Mouse (Mus musculus) heart, embryonic 13.5 days (tissue): ENCODE results near the gene Dnmt3a. TPM values are rescaled to one million over a fixed set of nuclear protein-coding genes. Genes with fewer than 3 reads are reported as not detected.

Experiments
- ATAC-seq: fragments of 200-750 bp; cut with Nextera tagmentation; 2 replicates; pipeline ENCODE4 v1.8.0; 2017; ENCODE audit warnings: moderate TSS enrichment; ENCODE audit not compliant: insufficient number of reproducible peaks, low FRiP score, low TSS enrichment; ENCODE audit errors: extremely low read depth
- H3K27ac ChIP-seq: fragments of 300-500 bp; sonication (generic); replicated peaks from 2 replicates; pipeline ENCODE4 v1.5.1; 2015; ENCODE audit warnings: moderate library complexity, mild to moderate bottlenecking, inconsistent platforms
- H3K27me3 ChIP-seq: fragments of 300-500 bp; sonication (generic); replicated peaks from 2 replicates; pipeline ENCODE4 v1.6.1; 2015; ENCODE audit warnings: mild to moderate bottlenecking, inconsistent platforms
- H3K36me3 ChIP-seq: fragments of 300-500 bp; sonication (generic); 2 replicates; pipeline ENCODE4 v1.6.1; 2015; ENCODE audit warnings: mild to moderate bottlenecking, inconsistent platforms
- H3K4me1 ChIP-seq: fragments of 300-500 bp; sonication (generic); 2 replicates; pipeline ENCODE4 v1.6.1; 2015; ENCODE audit warnings: inconsistent platforms
- H3K4me2 ChIP-seq: fragments of 300-500 bp; sonication (generic); 2 replicates; pipeline ENCODE4 v1.6.1; 2015; ENCODE audit warnings: inconsistent platforms, mild to moderate bottlenecking, moderate library complexity
- H3K4me3 ChIP-seq: fragments of 300-500 bp; sonication (generic); 2 replicates; pipeline ENCODE4 v1.5.1; 2015; ENCODE audit warnings: moderate library complexity, mild to moderate bottlenecking, inconsistent platforms
- H3K9ac ChIP-seq: fragments of 300-500 bp; sonication (generic); 2 replicates; pipeline ENCODE4 v1.6.1; 2015; ENCODE audit warnings: inconsistent platforms, mild to moderate bottlenecking, moderate library complexity
- H3K9me3 ChIP-seq: fragments of 300-500 bp; sonication (generic); 2 replicates; pipeline ENCODE4 v1.6.1; 2016; ENCODE audit warnings: inconsistent platforms
- WGBS: fragments of 180-500 bp; shearing (Covaris S2); methylation state at CpG from one replicate; pipeline ENCODE4 v1.1.7; 2015; ENCODE audit warnings: mixed read lengths; 5-methylcytosine and 5-hydroxymethylcytosine counted together
- polyA plus RNA-seq: library from polyadenylated mRNA; unstranded; fragments of >200 nt; fragmentation: Nextera tagmentation; extraction: Ambion mirVana; gene quantifications from 2 replicates; pipeline ENCODE4 v1.2.1, GENCODE M21; 2015

Dnmt3a gene
- polyA plus RNA-seq, 1 experiment from 2014 or later, result 94.2 TPM

DNA sequence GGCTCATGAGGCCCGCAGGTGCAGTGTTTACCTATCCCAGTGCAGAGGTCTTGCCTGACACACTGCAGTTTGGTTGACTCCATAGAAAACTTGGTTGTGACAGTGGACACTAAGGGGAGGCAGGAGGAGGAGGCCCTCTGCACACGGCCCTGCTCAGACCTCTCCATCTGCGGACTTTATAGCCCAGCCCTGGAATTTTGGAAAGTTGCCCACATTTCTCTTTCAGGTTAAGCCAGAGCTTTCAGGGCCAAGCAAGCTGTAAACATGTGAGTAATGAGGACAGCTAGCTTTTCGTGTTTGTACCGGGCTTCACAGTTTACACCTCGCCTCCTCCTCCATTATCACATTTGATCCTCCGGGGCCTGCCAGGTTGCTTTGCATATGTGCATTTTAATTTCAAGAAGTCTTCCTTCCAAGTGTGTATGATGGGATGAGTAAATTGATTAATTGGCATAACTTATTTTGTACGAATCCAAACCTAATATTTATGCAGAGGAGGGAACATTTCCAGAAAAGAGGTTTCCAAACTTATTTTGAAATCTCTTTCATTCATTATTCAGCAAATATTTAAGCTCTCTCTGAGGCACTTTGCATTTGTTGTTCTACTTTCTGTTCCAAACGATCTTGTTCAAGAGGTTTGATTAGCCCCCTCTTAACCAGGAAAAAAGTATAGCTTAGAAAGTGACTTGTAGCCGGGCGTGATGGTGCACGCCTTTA, 61.0 kb downstream of the Dnmt3a start:
- H3K4me2 ChIP-seq, result no peak overlapping the region
- H3K27me3 ChIP-seq, result no peaks in the 10 kb centered on the region
- H3K9me3 ChIP-seq, result no peaks in the 10 kb centered on the region
- no peak overlapping the region for H3K4me3 ChIP-seq
- peak; percentile 21; the same call in 1 of the 2 replicates for ATAC-seq
- peak overlapping the region; percentile 50 for H3K27ac ChIP-seq
- WGBS, result 52% methylated on average over 12 of the region's 12 CpGs
- peak overlapping the region; percentile 28; the same call in 1 of the 2 replicates for H3K9ac ChIP-seq
- H3K4me1 ChIP-seq, result peaks cover 63% of the 10 kb centered on the region
- peaks cover 67% of the 10 kb centered on the region for H3K36me3 ChIP-seq

DNA sequence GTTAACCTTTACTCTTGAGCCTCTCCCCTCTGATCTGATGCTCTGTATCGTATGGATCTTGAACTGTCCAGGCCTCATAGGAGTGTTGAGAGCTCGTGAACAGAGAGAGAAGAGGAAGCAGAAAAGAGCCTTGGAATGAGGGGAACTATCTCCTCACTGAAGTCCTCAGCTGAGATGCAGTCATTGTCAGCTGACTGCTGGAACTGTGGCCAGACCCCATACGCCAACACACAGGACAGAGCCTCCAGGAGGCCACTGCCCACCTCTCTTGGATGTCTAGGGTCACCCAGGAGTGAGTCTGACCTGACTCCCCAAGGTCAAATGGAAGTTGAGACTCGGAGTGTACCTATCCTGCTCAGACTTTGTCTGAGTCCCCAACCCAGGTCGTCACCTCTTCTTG, 62.3 kb downstream of the Dnmt3a start:
- peaks cover 76% of the 10 kb centered on the region for H3K4me1 ChIP-seq
- peak overlapping the region; percentile 86 for H3K27ac ChIP-seq
- no peak for ATAC-seq
- H3K9me3 ChIP-seq, result no peaks in the 10 kb centered on the region
- 48% methylated on average over 5 of the region's 5 CpGs for WGBS
- peaks cover 65% of the 10 kb centered on the region for H3K36me3 ChIP-seq
- H3K9ac ChIP-seq, result peak overlapping the region; percentile 44
- H3K4me3 ChIP-seq, result no peak overlapping the region
- H3K4me2 ChIP-seq, result peak overlapping the region; percentile 20; the same call in 1 of the 2 replicates
- no peaks in the 10 kb centered on the region for H3K27me3 ChIP-seq

DNA sequence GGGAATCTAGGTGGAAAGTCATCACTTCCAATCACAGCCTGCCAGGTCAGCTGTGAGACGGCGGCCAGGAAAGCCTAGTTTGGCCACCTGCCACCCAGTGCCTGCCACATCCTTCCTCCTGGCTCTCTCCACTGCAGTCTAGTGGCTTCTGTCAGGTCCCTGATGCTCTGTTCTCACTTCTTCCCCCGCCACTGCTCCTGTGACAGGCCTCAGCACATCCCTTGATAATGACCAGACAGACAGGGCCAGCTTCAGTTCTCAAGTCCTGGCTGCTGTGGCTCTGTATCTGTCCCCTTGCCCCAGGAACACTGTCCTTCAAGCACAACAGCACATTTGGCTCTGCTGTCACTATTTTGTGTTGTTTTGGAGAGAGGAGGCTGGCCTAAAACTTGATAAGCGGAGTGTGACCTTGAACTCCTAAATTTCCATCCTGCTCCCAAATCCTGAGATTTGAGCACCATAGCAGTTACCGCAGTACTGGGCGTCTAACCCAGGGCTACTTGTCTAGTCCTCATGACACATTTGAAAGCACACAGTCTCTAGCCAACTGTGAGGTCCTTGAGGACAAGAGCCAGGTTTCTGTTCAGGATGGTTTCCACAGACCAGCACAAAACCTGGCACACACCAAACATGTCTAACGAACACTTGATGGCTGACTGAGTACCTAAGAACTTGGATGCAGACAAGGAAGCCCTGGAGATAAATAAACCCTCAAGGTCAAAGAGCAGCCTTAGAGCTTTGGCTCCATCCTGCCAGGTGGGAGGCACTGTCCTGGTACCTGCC, 63.1 kb downstream of the Dnmt3a start:
- ATAC-seq, result no peak

DNA sequence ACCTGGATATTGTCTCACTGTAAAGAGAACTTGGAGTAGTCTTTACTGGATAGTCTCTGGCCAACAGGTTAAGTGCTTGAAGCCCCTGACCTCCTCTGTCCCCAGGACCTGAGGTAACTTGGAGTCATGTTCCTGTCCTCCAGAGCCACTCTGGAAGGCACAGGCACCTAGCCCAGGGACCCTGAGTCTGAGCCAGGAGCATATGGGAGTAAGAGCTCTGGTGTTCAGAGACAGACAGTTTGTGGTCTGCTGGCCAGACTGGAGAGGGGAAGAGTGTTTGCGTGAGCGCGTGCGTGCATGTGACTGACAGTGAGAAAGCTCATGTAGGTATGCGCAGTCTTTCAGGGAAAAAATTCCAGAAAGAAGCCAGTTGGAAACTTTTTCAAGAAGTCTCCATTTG, 64.2 kb downstream of the Dnmt3a start:
- H3K4me1 ChIP-seq, result peaks cover 91% of the 10 kb centered on the region
- no peak overlapping the region for H3K4me3 ChIP-seq
- H3K27ac ChIP-seq, result peak overlapping the region; percentile 86
- H3K9me3 ChIP-seq, result no peaks in the 10 kb centered on the region
- ATAC-seq, result no peak
- H3K9ac ChIP-seq, result peak overlapping the region; percentile 24; the same call in 1 of the 2 replicates
- no peaks in the 10 kb centered on the region for H3K27me3 ChIP-seq
- peaks cover 69% of the 10 kb centered on the region for H3K36me3 ChIP-seq
- H3K4me2 ChIP-seq, result no peak overlapping the region
- WGBS, result 87% methylated on average over 5 of the region's 5 CpGs

More for the DNA sequence above, 63.1 kb downstream of the Dnmt3a start:
- Histone ChIP-seq H3K27me3 (no peaks in the 10 kb centered on the region), H3K4me3 (no peak overlapping the region), H3K36me3 (peaks cover 67% of the 10 kb centered on the region), H3K4me2 (peak overlapping the region; percentile 20; the same call in 1 of the 2 replicates), H3K27ac (peak overlapping the region; percentile 86), H3K4me1 (peaks cover 84% of the 10 kb centered on the region), H3K9ac (peak overlapping the region; percentile 44), H3K9me3 (no peaks in the 10 kb centered on the region)
- 39% methylated on average over 7 of the region's 7 CpGs for WGBS

DNA sequence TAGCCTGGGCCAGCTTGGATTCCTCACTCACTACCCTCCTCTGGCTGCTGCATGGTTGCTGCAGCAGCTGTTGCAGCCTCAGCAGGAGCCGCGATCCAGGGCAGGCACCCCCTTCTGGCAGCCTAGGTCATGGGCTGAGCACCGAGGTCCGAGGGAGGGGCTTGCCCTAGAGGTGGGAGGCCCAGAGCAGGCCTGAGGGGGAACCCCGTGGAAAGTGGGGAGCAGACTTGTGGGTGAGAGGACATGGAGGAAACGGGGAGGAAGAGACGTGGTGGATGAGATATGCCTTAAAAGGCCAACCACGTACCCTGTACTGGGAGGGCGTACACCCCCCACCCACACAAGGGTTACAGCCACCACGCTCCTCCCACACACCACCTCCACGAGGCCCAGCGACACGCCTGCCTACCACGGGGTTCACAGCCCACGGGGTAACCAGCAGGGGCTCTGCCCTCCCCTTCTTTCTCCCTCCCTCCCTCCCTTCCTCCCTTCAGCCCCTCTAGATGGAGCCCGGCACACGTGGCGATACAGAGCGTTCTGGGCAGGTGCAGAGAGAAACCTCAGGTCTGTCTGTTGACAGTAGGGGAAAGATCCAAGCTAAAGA, 65.2 kb downstream of the Dnmt3a start:
- no peak overlapping the region for H3K4me3 ChIP-seq

DNA sequence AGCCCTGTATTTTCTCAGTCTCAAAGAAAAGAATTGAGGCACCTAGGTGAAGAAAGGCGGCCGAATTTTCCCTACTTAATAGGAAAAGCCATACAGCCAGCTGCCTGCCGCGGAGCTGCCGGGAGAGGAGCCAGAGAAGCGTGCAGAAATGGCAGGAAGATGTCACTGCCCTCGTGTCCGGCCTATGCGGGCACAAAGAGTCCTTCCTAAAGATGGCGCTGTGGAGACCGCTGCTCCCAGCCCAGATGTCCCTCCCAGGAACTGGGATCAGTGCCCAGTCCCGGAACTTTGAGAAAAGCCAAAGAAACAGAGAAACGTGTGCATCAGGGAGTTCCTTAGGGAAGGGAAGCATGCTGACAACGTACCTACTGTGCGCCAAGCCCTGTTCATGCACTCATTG, 65.8 kb downstream of the Dnmt3a start:
- 33% methylated on average over 15 of the region's 15 CpGs for WGBS
- Histone ChIP-seq H3K9me3 (no peaks in the 10 kb centered on the region), H3K4me2 (peak overlapping the region; percentile 40; the same call in 1 of the 2 replicates), H3K4me3 (no peak overlapping the region), H3K27me3 (no peaks in the 10 kb centered on the region), H3K9ac (peak overlapping the region; percentile 28; the same call in 1 of the 2 replicates), H3K4me1 (peaks cover 79% of the 10 kb centered on the region), H3K27ac (peak overlapping the region; percentile 54), H3K36me3 (peaks cover 68% of the 10 kb centered on the region)
- ATAC-seq, result no peak

More for the DNA sequence above, 65.2 kb downstream of the Dnmt3a start:
- Histone ChIP-seq H3K9ac (peak overlapping the region; percentile 28), H3K27ac (peak overlapping the region; percentile 54), H3K27me3 (no peaks in the 10 kb centered on the region), H3K9me3 (no peaks in the 10 kb centered on the region), H3K4me1 (peaks cover 86% of the 10 kb centered on the region), H3K4me2 (peak overlapping the region; percentile 40), H3K36me3 (peaks cover 68% of the 10 kb centered on the region)
- no peak for ATAC-seq
- WGBS, result 17% methylated on average over 19 of the region's 19 CpGs

DNA sequence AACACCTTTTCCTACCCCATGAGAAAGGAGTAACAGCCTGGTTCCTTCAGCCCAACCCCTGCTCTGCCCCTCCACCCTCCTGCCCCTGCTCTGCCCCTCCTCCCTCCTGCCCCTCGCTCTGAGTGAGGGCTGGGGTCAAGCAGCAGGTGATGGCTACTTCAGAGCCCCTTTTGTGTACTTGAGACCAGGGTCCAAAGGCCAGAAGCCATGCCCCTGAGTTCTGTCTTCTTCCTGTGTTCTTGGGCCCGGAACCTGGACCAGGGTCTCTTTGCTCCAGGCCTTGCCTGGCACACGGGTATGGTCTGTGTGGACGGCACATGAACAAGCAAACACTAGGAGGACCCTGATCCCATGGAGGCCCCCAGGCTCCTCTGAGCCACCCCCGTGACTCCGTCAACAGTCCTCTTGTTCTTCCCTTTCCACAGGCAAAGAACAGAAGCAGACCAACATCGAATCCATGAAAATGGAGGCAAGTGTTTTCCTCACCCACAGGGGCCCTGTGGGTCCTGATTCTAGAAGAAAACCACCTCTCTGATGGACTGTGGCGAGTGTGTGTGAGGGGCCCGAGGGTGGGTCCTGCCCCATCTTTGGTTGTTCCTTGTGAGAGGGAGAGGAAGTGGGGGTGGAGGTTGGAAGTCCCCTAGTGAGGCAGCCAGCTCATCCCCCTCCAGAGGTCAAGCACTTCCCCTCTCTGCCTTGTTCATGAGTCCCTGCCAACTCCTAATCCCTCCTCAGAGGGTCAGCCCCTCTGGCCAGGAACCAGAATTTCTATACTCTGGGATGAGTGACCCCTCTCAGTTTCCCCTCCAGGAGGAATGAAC, 66.8 kb downstream of the Dnmt3a start:
- Histone ChIP-seq H3K9me3 (no peaks in the 10 kb centered on the region), H3K4me1 (peaks cover 76% of the 10 kb centered on the region), H3K27ac (peak overlapping the region; percentile 67), H3K36me3 (peaks cover 72% of the 10 kb centered on the region), H3K4me2 (no peak overlapping the region), H3K4me3 (no peak overlapping the region), H3K9ac (peak overlapping the region; percentile 44; the same call in 1 of the 2 replicates), H3K27me3 (no peaks in the 10 kb centered on the region)
- 76% methylated on average over 9 of the region's 9 CpGs for WGBS
- ATAC-seq, result no peak

DNA sequence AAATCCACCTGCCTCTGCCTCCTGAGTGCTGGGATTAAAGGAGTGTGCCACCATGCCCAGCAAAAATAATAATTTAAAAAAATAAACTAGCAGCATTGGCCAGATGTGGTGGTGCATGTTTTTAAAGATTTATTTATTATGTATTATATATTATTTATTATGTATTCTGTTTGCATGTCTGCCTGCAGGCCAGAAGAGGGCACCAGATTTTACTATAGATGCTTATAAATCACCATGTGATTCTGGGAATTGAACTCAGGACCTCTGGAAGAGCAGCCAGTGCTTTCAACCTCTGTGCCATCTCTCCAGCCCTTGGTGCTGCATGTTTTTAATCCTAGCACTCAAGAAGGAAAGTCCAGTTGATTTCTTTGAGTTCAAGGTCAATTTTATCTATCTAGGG, 69.7 kb downstream of the Dnmt3a start:
- H3K4me3 ChIP-seq, result no peak overlapping the region

DNA sequence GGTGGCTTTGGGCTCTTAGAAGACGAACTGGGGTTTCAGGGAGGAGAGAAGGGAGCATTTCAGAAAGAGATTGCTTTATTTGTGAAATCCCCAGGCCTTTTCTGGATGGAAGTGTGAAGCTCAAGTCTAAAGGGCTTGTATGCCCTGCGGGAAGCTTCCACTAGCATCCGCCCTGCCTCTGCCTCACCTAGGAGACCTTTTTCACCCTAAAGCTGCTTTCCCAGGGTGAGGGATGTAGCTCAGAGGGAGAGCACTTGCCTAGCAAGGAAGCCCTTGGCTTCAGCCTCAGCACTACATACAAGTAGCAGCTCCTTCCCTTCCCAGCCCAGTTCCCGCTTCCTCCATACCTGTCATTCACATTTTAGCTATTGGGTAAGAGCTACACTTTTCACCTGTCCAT, 71.6 kb downstream of the Dnmt3a start:
- H3K9me3 ChIP-seq, result no peaks in the 10 kb centered on the region
- no peak for ATAC-seq
- no peak overlapping the region for H3K4me2 ChIP-seq
- WGBS, result 84% methylated on average over 4 of the region's 4 CpGs
- peaks cover 55% of the 10 kb centered on the region for H3K4me1 ChIP-seq
- no peak overlapping the region for H3K4me3 ChIP-seq
- H3K9ac ChIP-seq, result peak overlapping the region; percentile 28; the same call in 1 of the 2 replicates
- H3K27me3 ChIP-seq, result no peaks in the 10 kb centered on the region
- H3K36me3 ChIP-seq, result peaks cover 95% of the 10 kb centered on the region
- peak overlapping the region; percentile 46; the same call in 1 of the 2 replicates for H3K27ac ChIP-seq

More for the DNA sequence above, 69.7 kb downstream of the Dnmt3a start:
- H3K27ac ChIP-seq, result no peak overlapping the region
- no peak overlapping the region for H3K4me2 ChIP-seq
- H3K27me3 ChIP-seq, result no peaks in the 10 kb centered on the region
- H3K36me3 ChIP-seq, result peaks cover 83% of the 10 kb centered on the region
- no peak for ATAC-seq
- peaks cover 66% of the 10 kb centered on the region for H3K4me1 ChIP-seq
- no peaks in the 10 kb centered on the region for H3K9me3 ChIP-seq
- no peak overlapping the region for H3K9ac ChIP-seq

DNA sequence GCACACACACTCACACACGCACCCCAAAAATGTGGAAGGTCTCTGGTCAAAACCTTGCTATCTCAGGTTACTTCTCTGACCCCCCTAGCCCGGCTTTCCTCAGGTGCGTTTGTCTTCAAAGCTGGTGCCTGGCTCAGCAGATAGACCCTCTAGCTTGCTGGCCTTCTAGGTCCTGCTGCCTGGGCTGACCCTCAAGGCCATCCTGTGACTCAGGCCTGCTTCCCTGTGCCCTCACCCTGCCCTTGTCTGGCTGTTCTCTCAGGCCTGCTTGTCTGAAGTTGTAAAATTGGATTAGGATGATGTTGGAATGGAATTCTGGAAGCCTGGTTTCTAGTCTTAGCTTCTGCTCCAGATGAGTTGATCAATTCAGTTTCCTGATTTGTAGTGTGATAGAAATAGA, 75.7 kb downstream of the Dnmt3a start:
- 68% methylated on average over 3 of the region's 3 CpGs for WGBS
- Histone ChIP-seq H3K4me2 (no peak overlapping the region), H3K9ac (peak overlapping the region; percentile 40; the same call in 1 of the 2 replicates), H3K4me3 (no peak overlapping the region), H3K27me3 (no peaks in the 10 kb centered on the region), H3K27ac (0 out of 2 replicates have a peak overlapping the region, but pooled peaks have one; percentile 32), H3K36me3 (peaks cover 89% of the 10 kb centered on the region), H3K4me1 (peaks cover 66% of the 10 kb centered on the region), H3K9me3 (no peaks in the 10 kb centered on the region)
- ATAC-seq, result no peak
